Mouse (Mus musculus): ENCODE results near the gene Srsf11.

DNA sequence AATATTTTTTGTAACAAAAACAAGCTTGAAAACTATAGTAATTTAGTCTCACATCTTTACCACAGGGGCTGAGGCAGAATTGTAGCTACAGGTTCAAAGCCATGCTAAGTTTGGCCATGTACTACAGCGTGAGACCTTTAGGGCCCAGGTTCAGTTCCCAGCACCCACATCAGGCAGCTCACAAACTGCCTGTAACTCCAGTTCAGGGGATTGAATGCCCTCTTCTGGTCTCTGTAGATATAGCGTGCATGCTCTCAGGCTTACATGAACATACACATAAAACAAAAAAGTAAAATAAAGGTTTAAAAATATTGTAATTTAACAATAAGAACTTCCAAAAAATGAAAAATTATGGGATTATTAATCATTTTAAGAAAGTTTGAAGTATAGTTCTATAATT, 63.2 kb downstream of the Srsf11 start:
- no peak for TF ChIP-seq CTCF (IDR thresholded peaks at IDR 0.05; ENCODE audit: extremely low read depth, insufficient read length, insufficient replicate concordance, low read depth, low read length)
- no peak for TF ChIP-seq POLR2A (IDR thresholded peaks at IDR 0.05; ENCODE audit: low read depth, low read length)
